ENCODE assay signal across 7 mouse cellular contexts in genomic region chr10:78464792-78465207, GRCm38 (mm10). TPM values are rescaled to one million over a fixed set of nuclear protein-coding genes. Genes with fewer than 3 reads are reported as not detected.
DNase-seq lines count a peak whose midpoint lies in the region; ATAC-seq and TF ChIP-seq lines count a peak whose summit lies in the region.

Gene Pdxk, minus strand, starts transcription at chr10:78464975.

- no peaks in the 10 kb centered on the region for H3K36me3 ChIP-seq in embryonic facial prominence, embryonic 12.5 days
- no peaks in the 10 kb centered on the region for H3K36me3 ChIP-seq in kidney, adult 2 months (ENCODE audit: control insufficient read depth, insufficient read depth, low read length)
- no peaks in the 10 kb centered on the region for H3K36me3 ChIP-seq in limb, embryonic 12.5 days
- no peaks in the 10 kb centered on the region for H3K36me3 ChIP-seq in midbrain, embryonic 15.5 days (replicated peaks)
- no peaks in the 10 kb centered on the region for H3K36me3 ChIP-seq in spleen, adult 2 months (ENCODE audit: control insufficient read depth, insufficient read depth, low read length)

- H3K27me3 ChIP-seq in embryonic facial prominence, embryonic 12.5 days, result 0 out of 2 replicates have a peak, but pooled peaks cover 3% of the 10 kb centered on the region
- no peaks in the 10 kb centered on the region for H3K27me3 ChIP-seq in kidney, adult 2 months (replicated peaks; ENCODE audit: control insufficient read depth, insufficient read depth, low read length)
- H3K27me3 ChIP-seq in limb, embryonic 12.5 days, result peaks cover 6% of the 10 kb centered on the region; the same call in 1 of the 2 replicates
- H3K27me3 ChIP-seq in midbrain, embryonic 15.5 days (replicated peaks), result no peaks in the 10 kb centered on the region
- no peaks in the 10 kb centered on the region for H3K27me3 ChIP-seq in spleen, adult 2 months (ENCODE audit: control insufficient read depth, insufficient read depth, low read length)

- H3K4me3 ChIP-seq in embryonic facial prominence, embryonic 12.5 days, result peak within 1 kb of the TSS; percentile 59
- H3K4me3 ChIP-seq in kidney, adult 2 months (ENCODE audit: insufficient read depth, low read depth, low read length), result peak within 1 kb of the TSS; percentile 87
- H3K4me3 ChIP-seq in limb, embryonic 12.5 days (replicated peaks), result peak within 1 kb of the TSS; percentile 71
- peak within 1 kb of the TSS; percentile 90 for H3K4me3 ChIP-seq in midbrain, embryonic 15.5 days
- H3K4me3 ChIP-seq in spleen, adult 2 months (ENCODE audit: extremely low read depth, insufficient read depth, insufficient read length), result peak within 1 kb of the TSS; percentile 86

- H3K4me2 ChIP-seq in embryonic facial prominence, embryonic 12.5 days (replicated peaks), result peak within 1 kb of the TSS; percentile 90
- H3K4me2 ChIP-seq in limb, embryonic 12.5 days, result peak within 1 kb of the TSS; percentile 92
- H3K4me2 ChIP-seq in midbrain, embryonic 15.5 days, result peak within 1 kb of the TSS; percentile 98

- ATAC-seq in embryonic facial prominence, embryonic 12.5 days (ENCODE audit: insufficient number of reproducible peaks, insufficient read depth, low FRiP score, low TSS enrichment), result peak; percentile 86
- peak; percentile 89 for ATAC-seq in limb, embryonic 12.5 days (ENCODE audit: insufficient number of reproducible peaks, insufficient read depth, low FRiP score, low TSS enrichment, low read depth)
- peak; percentile 94 for ATAC-seq in midbrain, embryonic 15.5 days (replicated peaks)

- TF ChIP-seq CTCF in kidney, adult 2 months (conservative IDR thresholded peaks at IDR 0.05; ENCODE audit: insufficient read depth, insufficient read length, low read depth, low read length), result no peak
- no peak for TF ChIP-seq CTCF in spleen, adult 2 months (IDR thresholded peaks at IDR 0.05; ENCODE audit: extremely low read depth, insufficient read depth, insufficient read length, insufficient replicate concordance)

- TF ChIP-seq POLR2A in kidney, adult 2 months (IDR thresholded peaks at IDR 0.05; ENCODE audit: low read depth, low read length), result peak; percentile 87
- TF ChIP-seq POLR2A in spleen, adult 2 months (IDR thresholded peaks at IDR 0.05; ENCODE audit: low read depth, low read length), result peak; percentile 32; the same call in 1 of the 2 replicates

- WGBS in embryonic facial prominence, embryonic 12.5 days, result under 1% methylated on average over 35 of the region's 35 CpGs
- under 1% methylated on average over 35 of the region's 35 CpGs for WGBS in kidney, adult 2 months
- under 1% methylated on average over 35 of the region's 35 CpGs for WGBS in limb, embryonic 12.5 days
- under 1% methylated on average over 35 of the region's 35 CpGs for WGBS in midbrain, embryonic 15.5 days
- WGBS in spleen, adult 2 months, result under 1% methylated on average over 35 of the region's 35 CpGs

- H3K9ac ChIP-seq in embryonic facial prominence, embryonic 12.5 days, result peak within 1 kb of the TSS; percentile 59
- peak within 1 kb of the TSS; percentile 58 for H3K9ac ChIP-seq in limb, embryonic 12.5 days (replicated peaks)
- H3K9ac ChIP-seq in midbrain, embryonic 15.5 days, result peak within 1 kb of the TSS; percentile 79

- peaks cover 23% of the 10 kb centered on the region for H3K4me1 ChIP-seq in embryonic facial prominence, embryonic 12.5 days
- H3K4me1 ChIP-seq in kidney, adult 2 months (ENCODE audit: control insufficient read depth, insufficient read depth, low read length), result peaks cover 30% of the 10 kb centered on the region
- peaks cover 30% of the 10 kb centered on the region for H3K4me1 ChIP-seq in limb, embryonic 12.5 days (replicated peaks)
- H3K4me1 ChIP-seq in midbrain, embryonic 15.5 days, result peaks cover 24% of the 10 kb centered on the region
- peaks cover 5% of the 10 kb centered on the region; the same call in 1 of the 2 replicates for H3K4me1 ChIP-seq in spleen, adult 2 months (ENCODE audit: control insufficient read depth, insufficient read depth, insufficient read length)

- DNase-seq in adrenal gland, postnatal 25 days, result peak; percentile 95
- DNase-seq in heart, adult 18-20 months, result peak; percentile 95 to 98
- DNase-seq in kidney, adult 2 months, result peak; percentile 99
- DNase-seq in spleen, adult 2 months (ENCODE audit: low read depth in 1 of 2, low spot score in 2 of 2), result peak; percentile 93

- no peaks in the 10 kb centered on the region for H3K9me3 ChIP-seq in embryonic facial prominence, embryonic 12.5 days
- no peaks in the 10 kb centered on the region for H3K9me3 ChIP-seq in limb, embryonic 12.5 days
- H3K9me3 ChIP-seq in midbrain, embryonic 15.5 days, result no peaks in the 10 kb centered on the region

- peak within 1 kb of the TSS; percentile 57; the same call in 1 of the 2 replicates for H3K27ac ChIP-seq in embryonic facial prominence, embryonic 12.5 days
- H3K27ac ChIP-seq in kidney, adult 2 months (ENCODE audit: insufficient read depth, low read depth, low read length), result peak within 1 kb of the TSS; percentile 90
- H3K27ac ChIP-seq in limb, embryonic 12.5 days, result peak within 1 kb of the TSS; percentile 56; the same call in 1 of the 2 replicates
- peak within 1 kb of the TSS; percentile 70 for H3K27ac ChIP-seq in midbrain, embryonic 15.5 days
- H3K27ac ChIP-seq in spleen, adult 2 months (ENCODE audit: insufficient read depth, low read length), result peak within 1 kb of the TSS; percentile 82

RNA-seq across cellular contexts. Expression of gene Pdxk, which starts in this region (rescaled TPM):
- 23.2 and 24.1 TPM in 2 replicates for total RNA-seq in adrenal gland, postnatal 25 days (2021)
- polyA plus RNA-seq in embryonic facial prominence, embryonic 12.5 days (2016; fragmentation: Nextera tagmentation; extraction: Ambion mirVana), result 12.1 and 13.3 TPM in 2 replicates
- 10 to 100 TPM; 11.5 to 12.0 TPM for total RNA-seq in heart, adult 18-20 months (2021)
- polyA plus RNA-seq in kidney, adult 2 months (2012; rRNA removed), result 107 TPM in 2 replicates
- polyA plus RNA-seq in limb, embryonic 12.5 days (2016; fragmentation: Nextera tagmentation; extraction: Ambion mirVana), result 10.4 and 10.6 TPM in 2 replicates
- 48.9 and 52.3 TPM in 2 replicates for polyA plus RNA-seq in midbrain, embryonic 15.5 days (2015; fragmentation: Nextera tagmentation; extraction: Ambion mirVana)
- 13.6 and 15.2 TPM in 2 replicates for polyA plus RNA-seq in spleen, adult 2 months (2012; rRNA removed)

Comparison
In these comparisons a context has a peak if more than half of its experiments do, and no peak if none do; other contexts are left out.
1. Peak in every context shown above with its lines: DNase-seq, ATAC-seq, H3K4me3 ChIP-seq and H3K27ac ChIP-seq.